Mouse (Mus musculus): ENCODE data around the gene Cd8a.
A peak's percentile ranks its signal among the peaks of the same experiment; 100 is the strongest.

Cd8a gene

DNA sequence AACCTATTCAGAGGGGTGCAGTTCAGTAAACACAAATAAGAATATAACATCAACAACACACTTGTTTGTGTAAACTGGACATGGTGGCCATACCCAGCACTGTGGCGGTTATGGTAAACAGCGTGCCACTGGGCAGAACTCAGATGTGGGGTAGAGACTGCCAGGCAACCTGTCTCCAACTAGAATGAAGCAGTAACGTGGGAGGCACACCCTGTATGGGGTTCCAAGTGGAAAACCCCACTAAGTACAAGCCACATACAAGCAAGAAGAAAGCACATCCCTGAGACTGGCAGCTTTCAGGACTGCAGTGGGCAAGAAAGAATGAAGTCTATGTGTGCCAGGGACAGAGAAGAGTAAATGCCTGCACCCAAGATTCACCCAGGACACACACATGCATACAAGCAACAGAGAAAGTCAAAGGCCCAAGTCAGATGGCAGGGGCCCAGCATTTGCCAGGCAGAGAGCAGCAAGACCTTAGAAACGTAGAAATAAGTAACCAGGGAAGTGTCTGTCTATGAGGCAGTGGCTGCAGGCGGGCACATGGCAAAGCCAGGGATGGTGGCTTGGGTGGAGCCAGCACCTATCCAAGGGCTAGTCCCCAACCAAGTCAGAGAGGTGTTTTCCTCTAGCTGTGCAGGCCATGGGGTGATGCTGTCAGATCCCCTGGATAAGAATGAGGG, 1.0 kb upstream of the Cd8a start:
- no peak for DNase-seq

DNA sequence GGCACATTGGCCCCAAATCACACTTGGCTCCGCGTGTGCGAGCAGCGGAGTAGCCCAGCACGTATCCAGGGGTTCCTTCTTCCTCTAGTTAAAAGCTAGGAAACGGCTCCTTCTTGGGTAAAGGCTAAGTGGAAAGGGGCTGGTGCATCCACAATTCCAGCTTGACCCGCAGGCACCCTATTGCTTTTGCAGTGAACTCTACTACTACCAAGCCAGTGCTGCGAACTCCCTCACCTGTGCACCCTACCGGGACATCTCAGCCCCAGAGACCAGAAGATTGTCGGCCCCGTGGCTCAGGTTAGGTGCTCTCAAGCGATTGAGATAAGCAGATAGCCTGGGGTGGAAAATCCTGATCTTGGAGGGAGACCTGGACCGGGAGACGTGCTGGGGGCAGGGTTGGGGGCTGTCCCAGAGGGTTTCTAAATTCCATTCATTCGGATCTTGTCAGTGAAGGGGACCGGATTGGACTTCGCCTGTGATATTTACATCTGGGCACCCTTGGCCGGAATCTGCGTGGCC, 1.1 kb downstream of the Cd8a start:
- DNase-seq, result no peak

GRCm38 (mm10) chr6:71374921-71375320, 1.7 kb downstream of the Cd8a start:
- DNase-seq, result no peak

GRCm38 (mm10) chr6:71376711-71377110, 3.5 kb downstream of the Cd8a start:
- DNase-seq, result no peak

DNA sequence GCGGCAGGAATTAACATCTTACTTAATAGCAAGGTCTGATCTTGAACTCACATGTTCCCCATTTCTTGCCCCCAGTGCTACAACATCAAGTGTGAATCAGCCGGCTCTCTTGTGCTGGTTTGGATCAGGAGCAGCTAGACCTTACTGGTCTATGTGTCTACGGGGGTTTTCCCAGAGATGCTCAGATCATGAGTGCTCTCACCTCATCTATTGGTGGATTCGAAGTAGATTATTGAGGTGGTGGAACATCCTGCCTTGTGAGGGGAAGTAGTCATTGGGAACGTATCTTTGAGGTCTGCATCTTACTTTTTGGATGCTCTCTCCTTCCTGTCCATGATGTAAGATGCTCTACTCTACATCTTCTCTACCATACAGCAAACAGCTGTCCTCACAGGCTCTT, 8.4 kb downstream of the Cd8a start:
- DNase-seq, result no peak

GRCm38 (mm10) chr6:71390496-71390895, 17.3 kb downstream of the Cd8a start:
- DNase-seq, result peak; percentile 81 to 88

DNA sequence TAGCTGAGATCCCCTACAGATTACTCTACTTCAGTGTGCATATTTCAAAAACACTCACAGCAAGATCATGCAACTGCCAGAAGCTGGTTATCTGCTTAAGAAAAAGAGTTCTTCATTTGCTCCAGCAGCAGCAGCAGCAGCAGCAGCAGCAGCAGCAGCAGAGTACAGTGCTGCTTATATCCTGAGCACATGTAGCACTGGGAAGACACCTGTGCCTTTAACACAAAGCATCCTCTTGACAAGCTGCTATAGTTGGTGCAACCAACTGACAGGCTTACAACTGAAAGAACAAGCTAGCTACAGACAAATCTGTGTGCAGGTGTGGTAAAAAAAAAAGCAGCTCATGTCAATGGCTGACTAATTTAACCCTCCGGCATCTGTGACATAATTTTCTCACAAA, 22.8 kb downstream of the Cd8a start:
- DNase-seq, result no peak

DNA sequence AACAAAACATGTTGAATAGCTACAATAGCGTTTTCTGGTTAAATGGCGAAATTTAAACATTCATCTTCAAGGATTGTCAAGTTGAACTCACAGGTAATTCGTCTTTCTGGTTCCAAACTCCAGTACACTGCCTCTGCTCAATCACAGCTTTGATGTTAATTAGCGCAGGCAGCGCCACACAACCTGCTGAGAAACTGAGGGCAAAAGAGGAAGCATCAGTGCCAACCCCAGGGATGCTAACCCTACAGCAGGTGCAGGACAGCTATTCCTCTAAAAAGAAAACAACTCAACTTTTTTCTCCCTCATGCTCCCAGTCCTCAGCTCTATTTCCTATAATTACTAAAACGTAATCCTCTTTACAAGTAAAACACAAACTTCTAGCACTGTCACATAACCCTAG, 23.5 kb downstream of the Cd8a start:
- peak; percentile 55 to 58 for DNase-seq

DNA sequence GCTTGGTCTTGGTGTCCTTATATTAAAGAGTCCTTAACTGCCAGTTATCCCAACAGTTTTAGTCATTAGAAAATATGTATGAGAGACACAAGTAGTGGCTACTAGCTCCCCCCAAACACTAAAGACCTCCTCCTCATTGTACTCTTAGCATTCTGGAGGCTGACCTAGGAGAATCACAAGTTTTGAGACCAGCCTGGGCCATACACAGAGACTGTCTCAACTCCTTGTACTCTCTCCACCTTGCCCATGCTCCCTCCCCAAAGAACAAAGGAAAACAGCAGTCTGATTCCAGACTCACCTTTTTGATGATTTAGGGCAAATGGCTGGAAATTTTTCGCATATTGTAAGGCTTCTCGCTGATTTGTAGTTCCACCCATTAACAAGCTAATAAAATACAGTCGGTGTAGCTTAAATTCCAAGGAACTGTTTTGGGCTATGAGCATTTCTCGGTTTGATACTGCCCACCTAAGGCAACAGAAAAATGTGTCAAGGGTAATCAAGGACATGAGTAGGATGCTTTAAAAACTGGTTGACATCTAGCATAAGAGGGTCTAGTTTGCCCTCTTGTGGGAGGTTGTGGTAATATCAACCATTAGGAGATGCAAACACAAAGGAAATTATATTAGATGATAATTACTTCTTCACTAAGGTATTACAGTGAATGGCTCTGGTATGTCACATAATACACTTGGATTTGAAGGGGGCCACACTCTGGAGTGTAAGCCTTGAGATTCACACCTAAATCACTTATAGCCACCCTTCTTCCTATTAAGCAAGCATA, 25.8 kb downstream of the Cd8a start:
- DNase-seq, result peak; percentile 51 to 57

GRCm38 (mm10) chr6:71414624-71415023, 41.4 kb downstream of the Cd8a start:
- peak; percentile 74 to 82 for DNase-seq

DNA sequence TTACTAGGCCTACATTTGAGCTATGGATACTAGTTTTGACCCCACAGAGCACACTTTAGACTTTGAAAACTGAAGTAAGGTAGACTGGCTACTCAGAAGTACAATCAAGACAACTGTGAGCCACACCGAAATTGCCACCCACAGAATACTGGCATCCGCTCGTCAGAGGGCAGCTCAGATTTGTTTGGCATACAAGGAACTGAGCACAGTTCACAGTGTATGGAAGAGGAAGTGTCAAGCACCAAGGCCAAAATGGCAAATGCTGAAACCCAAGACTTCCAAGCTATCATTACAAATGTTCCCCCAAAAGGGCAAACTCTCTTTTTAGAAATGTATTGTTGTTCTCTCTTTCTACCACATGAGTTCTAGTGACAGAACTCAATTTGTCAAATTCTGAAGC, 42.2 kb downstream of the Cd8a start:
- DNase-seq, result no peak

DNA sequence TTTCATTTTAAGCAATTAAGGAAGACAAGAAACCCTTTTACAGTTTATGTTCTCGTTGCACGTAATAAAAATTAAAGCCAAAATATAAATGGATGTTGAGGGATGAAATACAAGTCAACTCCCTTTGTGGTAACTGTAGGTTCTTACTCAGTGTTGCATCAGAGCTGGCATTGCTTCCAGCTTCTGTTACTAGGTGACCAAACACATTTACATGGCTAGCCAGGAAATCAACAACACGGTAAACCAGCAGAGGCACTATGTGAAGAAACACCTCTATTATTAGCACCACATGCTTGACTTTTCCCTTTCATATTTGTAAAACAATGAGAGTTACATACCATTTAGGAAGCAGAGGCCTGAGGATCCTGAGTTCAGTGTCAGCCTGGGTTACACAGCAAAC, 45.6 kb downstream of the Cd8a start:
- no peak for DNase-seq

DNA sequence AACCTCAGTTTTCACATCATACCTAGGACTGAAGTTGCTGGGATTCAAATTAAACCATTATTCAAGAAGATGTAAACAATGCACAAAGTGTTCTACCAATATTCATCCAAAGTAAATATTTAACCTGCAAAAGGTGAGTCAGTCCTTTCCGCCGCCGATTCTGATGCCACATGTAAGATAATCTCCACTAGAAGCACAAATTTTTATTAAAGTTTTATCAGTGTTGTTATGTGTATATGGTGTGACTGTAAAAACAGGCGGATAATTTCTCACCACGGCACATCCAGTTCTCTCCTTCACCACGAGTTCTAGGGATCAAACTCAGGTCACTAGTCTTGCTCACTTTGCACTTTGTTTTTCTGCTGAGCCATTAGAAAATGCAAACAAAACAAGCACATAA, 47.6 kb downstream of the Cd8a start:
- DNase-seq, result no peak

GRCm38 (mm10) chr6:71422162-71422561, 48.9 kb downstream of the Cd8a start:
- DNase-seq, result no peak

DNA sequence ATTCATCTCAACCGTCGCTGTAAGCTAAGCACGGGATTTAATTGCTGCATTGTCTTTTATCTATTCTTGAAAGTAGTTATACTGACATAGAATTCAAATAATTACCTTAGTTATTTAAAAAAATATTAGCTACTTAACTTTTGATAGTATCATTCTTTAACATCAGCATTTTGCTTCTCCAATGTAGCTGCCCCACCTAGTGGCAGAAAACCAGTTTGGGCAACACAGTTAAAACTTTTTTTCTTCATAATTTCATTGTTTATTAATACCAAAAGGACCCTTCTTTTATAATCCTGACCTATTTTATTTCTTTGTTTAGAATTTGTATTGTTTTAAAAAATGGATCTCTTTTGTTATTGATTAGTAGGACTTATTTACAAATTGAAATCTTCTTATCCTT, 49.9 kb downstream of the Cd8a start:
- peak in 1 of 2 experiments; percentile 39 for DNase-seq

- no peak for DNase-seq
These were observed 52.5 kb downstream of the Cd8a start for GRCm38 (mm10) chr6:71425681-71426080.

GRCm38 (mm10) chr6:71427996-71428725, 54.9 kb downstream of the Cd8a start:
- no peak for DNase-seq

All from cerebellum, adult 18-20 months (tissue).